ENCODE assay signal across 20 mouse cellular contexts in genomic region chr9:93586871-93587270, GRCm38 (mm10).
"Had no signal": no experiment of that assay in that cellular context is flagged by ENCODE, and none has a peak within 500 bp of the region (broad histone marks: within the 10 kb centered on the region; RNA-seq: fewer than 3 reads in every experiment).

No protein-coding gene starts in this region.

- H3K9me3 ChIP-seq: kidney, embryonic 15.5 days; limb, embryonic 12.5 days; limb, embryonic 15.5 days; midbrain, embryonic 12.5 days; midbrain, embryonic 15.5 days; neural tube, embryonic 12.5 days; neural tube, embryonic 15.5 days; stomach, embryonic 15.5 days had no signal

- H3K9ac ChIP-seq: kidney, embryonic 15.5 days; limb, embryonic 12.5 days; limb, embryonic 15.5 days; liver, embryonic 13.5 days; lung, embryonic 14.5 days; midbrain, embryonic 12.5 days; midbrain, embryonic 15.5 days; neural tube, embryonic 12.5 days; neural tube, embryonic 15.5 days; stomach, embryonic 15.5 days had no signal

- H3K4me2 ChIP-seq: kidney, embryonic 15.5 days; limb, embryonic 12.5 days; limb, embryonic 15.5 days; liver, embryonic 13.5 days; lung, embryonic 14.5 days; midbrain, embryonic 12.5 days; midbrain, embryonic 15.5 days; neural tube, embryonic 12.5 days; neural tube, embryonic 15.5 days; stomach, embryonic 15.5 days had no signal

- ATAC-seq: midbrain, embryonic 15.5 days had no signal

- H3K27me3 ChIP-seq: kidney, embryonic 15.5 days; limb, embryonic 12.5 days; limb, embryonic 15.5 days; liver, embryonic 13.5 days; midbrain, embryonic 12.5 days; midbrain, embryonic 15.5 days; neural tube, embryonic 12.5 days; neural tube, embryonic 15.5 days; stomach, embryonic 15.5 days had no signal

- H3K4me1 ChIP-seq: kidney, embryonic 15.5 days; limb, embryonic 12.5 days; limb, embryonic 15.5 days; liver, embryonic 13.5 days; midbrain, embryonic 12.5 days; midbrain, embryonic 15.5 days; neural tube, embryonic 12.5 days; neural tube, embryonic 15.5 days; stomach, embryonic 15.5 days had no signal

- H3K36me3 ChIP-seq: kidney, embryonic 15.5 days; limb, embryonic 12.5 days; limb, embryonic 15.5 days; liver, embryonic 13.5 days; midbrain, embryonic 12.5 days; midbrain, embryonic 15.5 days; neural tube, embryonic 12.5 days; neural tube, embryonic 15.5 days; stomach, embryonic 15.5 days had no signal

- H3K4me3 ChIP-seq: kidney, embryonic 15.5 days; limb, embryonic 12.5 days; limb, embryonic 15.5 days; liver, embryonic 13.5 days; midbrain, embryonic 12.5 days; midbrain, embryonic 15.5 days; neural tube, embryonic 12.5 days; neural tube, embryonic 15.5 days; stomach, embryonic 15.5 days had no signal

- H3K27ac ChIP-seq: kidney, embryonic 15.5 days; limb, embryonic 12.5 days; limb, embryonic 15.5 days; liver, embryonic 13.5 days; macrophage; midbrain, embryonic 12.5 days; midbrain, embryonic 15.5 days; neural tube, embryonic 12.5 days; neural tube, embryonic 15.5 days; stomach, embryonic 15.5 days had no signal

- DNase-seq: kidney, adult 8-10 months; kidney, postnatal 10 days; kidney, postnatal 36 days; left cerebral cortex, postnatal 4 days; liver, embryonic 13.5 days; lung, embryonic 14.5 days; lung, postnatal 14 days; right cerebral cortex, adult 18-20 months; right cerebral cortex, postnatal 14 days; right cerebral cortex, postnatal 4 days; thymus, postnatal 25 days had no signal
